Mouse (Mus musculus): ENCODE data around the gene Snd1. TPM values are rescaled to one million over a fixed set of nuclear protein-coding genes. Genes with fewer than 3 reads are reported as not detected.

Snd1 gene
- total and polyA plus RNA-seq, 3 experiments, result 97.4 to 153 (median 109) TPM

DNA sequence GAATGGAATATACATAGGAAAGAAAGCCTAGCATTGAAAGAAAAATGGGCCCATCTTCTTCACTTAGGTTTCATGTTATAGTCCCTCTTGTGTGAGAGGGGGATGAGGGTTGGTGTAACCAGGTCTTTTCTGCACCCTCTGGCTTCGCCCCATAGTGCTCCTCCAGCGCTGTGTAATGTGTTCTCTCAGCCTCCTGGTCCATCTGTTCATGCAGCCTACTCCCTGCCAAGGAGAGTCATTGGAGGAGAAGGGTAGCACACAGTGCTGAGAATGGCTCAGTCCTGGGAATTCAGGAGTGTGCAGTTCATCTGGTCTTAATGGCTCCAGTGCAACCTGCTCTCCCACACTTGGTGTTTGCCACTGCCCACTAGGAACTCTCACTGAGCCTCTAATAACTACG lies 326.0 kb downstream of the Snd1 start:
- ATAC-seq (ENCODE audit: extremely low read depth, insufficient number of reproducible peaks, low FRiP score, poor library complexity, severe bottlenecking) (no peak), DNase-seq (ENCODE audit: low spot score) (no peak)
- H3K4me3 ChIP-seq (ENCODE audit: low read depth, low read length), result no peak overlapping the region
- no peaks in the 10 kb centered on the region for H3K4me1 ChIP-seq (ENCODE audit: insufficient read depth, low read depth, low read length)
- no peaks in the 10 kb centered on the region for H3K27me3 ChIP-seq (ENCODE audit: insufficient read depth, low read length)
- no peaks in the 10 kb centered on the region for H3K9me3 ChIP-seq (replicated peaks)
- TF ChIP-seq GATA1 (IDR thresholded peaks at IDR 0.05; ENCODE audit: borderline replicate concordance, low read length) (no peak), CTCF (IDR thresholded peaks at IDR 0.05; ENCODE audit: low read depth, low read length) (no peak), TAL1 (conservative IDR thresholded peaks at IDR 0.05; ENCODE audit: low read depth, low read length) (no peak), GATA2 (IDR thresholded peaks at IDR 0.05; ENCODE audit: borderline replicate concordance, low read depth, low read length) (no peak)
- H3K36me3 ChIP-seq (replicated peaks), result peaks cover 94% of the 10 kb centered on the region

DNA sequence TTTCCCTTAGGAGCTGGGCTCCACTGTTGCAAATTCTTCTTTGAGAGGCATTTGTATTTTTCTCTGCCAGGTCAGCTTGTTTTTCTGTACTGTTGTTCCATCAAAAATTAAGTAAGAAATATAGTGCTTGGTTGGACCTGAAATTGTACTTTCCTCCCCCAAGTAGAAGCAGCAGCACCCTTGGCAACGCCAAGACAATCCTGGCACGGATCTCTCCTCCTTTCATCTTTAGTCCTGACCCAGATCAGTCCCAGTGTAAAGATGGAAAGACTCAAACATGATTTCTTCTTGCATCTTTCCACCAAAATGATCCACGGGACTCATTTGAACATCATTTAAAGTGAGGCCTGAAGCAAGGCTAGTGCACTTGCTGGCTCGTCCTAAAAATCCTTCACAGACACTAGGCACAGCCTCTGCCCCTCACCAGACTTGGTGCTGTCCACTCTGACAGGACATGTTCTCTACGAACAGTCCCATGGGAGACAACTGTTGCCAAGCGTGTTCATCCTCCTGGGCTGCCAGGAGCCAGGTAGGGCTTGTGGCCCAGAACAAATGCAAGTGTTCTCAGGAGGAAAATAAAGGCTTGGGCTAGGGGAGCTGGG lies 328.8 kb downstream of the Snd1 start:
- H3K4me1 ChIP-seq (ENCODE audit: insufficient read depth, low read depth, low read length), result no peaks in the 10 kb centered on the region
- TF ChIP-seq POLR2AphosphoS5 (IDR thresholded peaks at IDR 0.05; ENCODE audit: insufficient replicate concordance, low read depth, low read length), result no peak
- no peaks in the 10 kb centered on the region for H3K9me3 ChIP-seq (replicated peaks)
- ATAC-seq (ENCODE audit: extremely low read depth, insufficient number of reproducible peaks, low FRiP score, poor library complexity, severe bottlenecking) (no peak), DNase-seq (ENCODE audit: low spot score) (no peak)
- peaks cover 86% of the 10 kb centered on the region for H3K36me3 ChIP-seq (replicated peaks)
- no peaks in the 10 kb centered on the region for H3K27me3 ChIP-seq (ENCODE audit: insufficient read depth, low read length)
- no peak overlapping the region for H3K4me3 ChIP-seq (ENCODE audit: low read depth, low read length)

DNA sequence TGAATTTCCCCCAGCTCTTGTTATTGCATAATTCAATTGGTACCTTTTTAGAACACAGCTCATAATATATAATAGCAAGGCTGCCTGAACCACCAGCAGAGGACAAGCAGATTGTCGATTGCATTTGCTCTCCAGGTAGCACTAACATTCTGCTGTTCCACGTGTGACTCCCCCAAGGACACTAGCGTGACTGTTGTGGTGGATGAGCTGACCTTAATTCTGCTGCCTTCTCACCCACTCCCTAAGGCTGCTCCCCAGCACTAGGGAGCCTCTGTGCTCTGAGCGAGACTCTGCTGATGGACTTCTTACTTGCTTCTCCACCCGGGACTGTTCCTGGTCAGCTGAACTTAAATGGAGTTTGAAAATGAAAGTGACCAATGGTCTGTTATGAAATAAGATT lies 329.8 kb downstream of the Snd1 start:
- no peaks in the 10 kb centered on the region for H3K9me3 ChIP-seq (replicated peaks)
- no peak overlapping the region for H3K4me3 ChIP-seq (ENCODE audit: low read depth, low read length)
- ATAC-seq (ENCODE audit: extremely low read depth, insufficient number of reproducible peaks, low FRiP score, poor library complexity, severe bottlenecking) (no peak), DNase-seq (ENCODE audit: low spot score) (no peak)
- no peaks in the 10 kb centered on the region for H3K4me1 ChIP-seq (ENCODE audit: insufficient read depth, low read depth, low read length)
- H3K36me3 ChIP-seq (replicated peaks), result peaks cover 81% of the 10 kb centered on the region
- TF ChIP-seq TAL1 (conservative IDR thresholded peaks at IDR 0.05; ENCODE audit: low read depth, low read length), result no peak
- TF ChIP-seq GATA2 (IDR thresholded peaks at IDR 0.05; ENCODE audit: borderline replicate concordance, low read depth, low read length), result no peak
- TF ChIP-seq GATA1 (IDR thresholded peaks at IDR 0.05; ENCODE audit: borderline replicate concordance, low read length), result no peak
- TF ChIP-seq POLR2AphosphoS5 (IDR thresholded peaks at IDR 0.05; ENCODE audit: insufficient replicate concordance, low read depth, low read length), result no peak
- no peak for TF ChIP-seq CTCF (IDR thresholded peaks at IDR 0.05; ENCODE audit: low read depth, low read length)
- H3K27me3 ChIP-seq (ENCODE audit: insufficient read depth, low read length), result no peaks in the 10 kb centered on the region

DNA sequence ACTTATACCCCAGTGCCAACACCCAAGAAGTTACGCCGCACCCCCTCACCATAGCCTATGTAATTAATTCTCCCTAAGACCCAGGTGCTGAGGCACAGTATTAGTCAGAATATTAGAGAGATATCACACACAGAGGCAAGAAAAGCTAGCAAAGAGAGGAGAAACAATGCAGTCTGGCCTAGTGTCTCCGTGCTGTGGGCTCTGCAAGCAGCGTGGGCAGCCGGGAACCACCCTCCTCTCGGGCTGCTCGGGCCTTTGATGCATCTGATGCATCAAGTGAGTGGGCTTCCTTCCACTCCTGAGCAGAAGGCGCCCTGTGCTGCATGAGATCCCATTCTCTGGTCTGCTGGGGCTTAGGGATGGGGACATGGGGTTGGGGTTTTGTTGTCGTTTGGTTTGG lies 338.1 kb downstream of the Snd1 start:
- peaks cover 73% of the 10 kb centered on the region for H3K36me3 ChIP-seq (replicated peaks)
- no peak overlapping the region for H3K4me3 ChIP-seq (ENCODE audit: low read depth, low read length)
- no peak for TF ChIP-seq POLR2AphosphoS5 (IDR thresholded peaks at IDR 0.05; ENCODE audit: insufficient replicate concordance, low read depth, low read length)
- no peak for TF ChIP-seq GATA1 (IDR thresholded peaks at IDR 0.05; ENCODE audit: borderline replicate concordance, low read length)
- TF ChIP-seq TAL1 (conservative IDR thresholded peaks at IDR 0.05; ENCODE audit: low read depth, low read length), result no peak
- TF ChIP-seq CTCF (IDR thresholded peaks at IDR 0.05; ENCODE audit: low read depth, low read length), result no peak
- no peak for TF ChIP-seq GATA2 (IDR thresholded peaks at IDR 0.05; ENCODE audit: borderline replicate concordance, low read depth, low read length)
- no peaks in the 10 kb centered on the region for H3K9me3 ChIP-seq (replicated peaks)
- ATAC-seq (ENCODE audit: extremely low read depth, insufficient number of reproducible peaks, low FRiP score, poor library complexity, severe bottlenecking) (no peak), DNase-seq (ENCODE audit: low spot score) (no peak)
- no peaks in the 10 kb centered on the region; the same call in 1 of the 2 replicates for H3K4me1 ChIP-seq (ENCODE audit: insufficient read depth, low read depth, low read length)
- no peaks in the 10 kb centered on the region for H3K27me3 ChIP-seq (ENCODE audit: insufficient read depth, low read length)

DNA sequence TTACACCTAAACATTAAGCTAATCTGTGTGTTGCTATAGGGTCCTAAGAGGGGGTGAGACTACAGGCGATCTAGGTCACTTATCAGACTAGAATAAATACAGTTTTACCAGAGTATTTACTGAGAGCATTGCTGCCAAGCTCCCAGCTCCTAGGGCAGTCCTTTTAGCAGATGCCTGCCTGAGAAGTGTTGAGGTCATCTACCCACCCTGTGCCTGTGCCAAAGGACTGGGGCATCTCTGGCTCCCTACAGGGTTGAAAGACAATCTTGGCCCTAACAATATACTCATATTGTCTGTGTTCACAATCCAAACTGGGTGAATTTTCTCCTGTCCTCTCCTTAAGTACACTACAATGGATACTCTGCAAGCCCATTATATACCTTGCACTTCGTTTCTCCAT lies 340.0 kb downstream of the Snd1 start:
- Histone ChIP-seq H3K4me3 (ENCODE audit: low read depth, low read length) (no peak overlapping the region), H3K36me3 (replicated peaks) (peaks cover 81% of the 10 kb centered on the region), H3K4me1 (ENCODE audit: insufficient read depth, low read depth, low read length) (no peaks in the 10 kb centered on the region; the same call in 1 of the 2 replicates), H3K9me3 (replicated peaks) (no peaks in the 10 kb centered on the region), H3K27me3 (ENCODE audit: insufficient read depth, low read length) (no peaks in the 10 kb centered on the region)
- TF ChIP-seq TAL1 (conservative IDR thresholded peaks at IDR 0.05; ENCODE audit: low read depth, low read length) (no peak), GATA2 (IDR thresholded peaks at IDR 0.05; ENCODE audit: borderline replicate concordance, low read depth, low read length) (no peak), CTCF (IDR thresholded peaks at IDR 0.05; ENCODE audit: low read depth, low read length) (no peak), GATA1 (IDR thresholded peaks at IDR 0.05; ENCODE audit: borderline replicate concordance, low read length) (no peak), POLR2AphosphoS5 (IDR thresholded peaks at IDR 0.05; ENCODE audit: insufficient replicate concordance, low read depth, low read length) (no peak)
- ATAC-seq (ENCODE audit: extremely low read depth, insufficient number of reproducible peaks, low FRiP score, poor library complexity, severe bottlenecking) (no peak), DNase-seq (ENCODE audit: low spot score) (no peak)

DNA sequence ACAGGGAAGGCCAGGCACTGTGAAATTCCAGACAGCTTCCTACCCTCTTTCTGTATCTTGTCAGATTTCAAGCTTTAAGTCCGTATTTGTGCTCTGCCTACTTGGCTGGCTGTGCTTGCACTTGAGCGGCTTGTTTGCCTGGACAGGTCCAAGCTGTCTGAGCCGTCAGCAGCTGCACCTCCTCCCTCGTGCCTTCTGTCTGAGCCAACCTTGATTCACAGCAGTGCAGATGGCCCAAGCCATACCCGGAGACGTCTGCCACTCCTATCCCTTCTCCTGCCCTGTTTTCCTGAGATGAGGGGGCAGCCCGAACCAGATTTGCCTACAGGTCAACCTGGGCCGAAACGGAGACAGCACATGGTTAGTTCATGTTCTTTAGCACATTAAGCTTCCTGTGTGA lies 342.1 kb downstream of the Snd1 start:
- no peak for DNase-seq (ENCODE audit: low spot score)
- Histone ChIP-seq H3K27me3 (ENCODE audit: insufficient read depth, low read length) (no peaks in the 10 kb centered on the region), H3K4me1 (ENCODE audit: insufficient read depth, low read depth, low read length) (no peaks in the 10 kb centered on the region; the same call in 1 of the 2 replicates), H3K4me3 (ENCODE audit: low read depth, low read length) (no peak overlapping the region), H3K36me3 (replicated peaks) (peaks cover 85% of the 10 kb centered on the region), H3K9me3 (replicated peaks) (no peaks in the 10 kb centered on the region)
- TF ChIP-seq GATA2 (IDR thresholded peaks at IDR 0.05; ENCODE audit: borderline replicate concordance, low read depth, low read length), result no peak
- TF ChIP-seq TAL1 (conservative IDR thresholded peaks at IDR 0.05; ENCODE audit: low read depth, low read length), result no peak
- TF ChIP-seq POLR2AphosphoS5 (IDR thresholded peaks at IDR 0.05; ENCODE audit: insufficient replicate concordance, low read depth, low read length), result no peak
- no peak for TF ChIP-seq GATA1 (IDR thresholded peaks at IDR 0.05; ENCODE audit: borderline replicate concordance, low read length)
- no peak for TF ChIP-seq CTCF (IDR thresholded peaks at IDR 0.05; ENCODE audit: low read depth, low read length)
- ATAC-seq (ENCODE audit: extremely low read depth, insufficient number of reproducible peaks, low FRiP score, poor library complexity, severe bottlenecking), result no peak

Measured in G1E (cell line).